In genomic region chr6:12542496-12542895, GRCm38 (mm10) we compare ENCODE assay signal across 28 mouse cellular contexts.
"Had no signal": no experiment of that assay in that cellular context is flagged by ENCODE, and none has a peak within 500 bp of the region (broad histone marks: within the 10 kb centered on the region; RNA-seq: fewer than 3 reads in every experiment).

No protein-coding gene starts in this region.

- H3K36me3 ChIP-seq: embryonic facial prominence, embryonic 10.5 days; embryonic facial prominence, embryonic 12.5 days; embryonic facial prominence, embryonic 13.5 days; embryonic facial prominence, embryonic 15.5 days; forebrain, embryonic 10.5 days; forebrain, embryonic 12.5 days; forebrain, embryonic 15.5 days had no signal

- H3K9me3 ChIP-seq: embryonic facial prominence, embryonic 10.5 days; embryonic facial prominence, embryonic 12.5 days; embryonic facial prominence, embryonic 13.5 days; embryonic facial prominence, embryonic 15.5 days; forebrain, embryonic 10.5 days; forebrain, embryonic 12.5 days; forebrain, embryonic 13.5 days; forebrain, embryonic 15.5 days had no signal

- H3K4me3 ChIP-seq: embryonic facial prominence, embryonic 10.5 days; embryonic facial prominence, embryonic 12.5 days; embryonic facial prominence, embryonic 13.5 days; embryonic facial prominence, embryonic 15.5 days; erythroblast, embryonic 14.5 days; forebrain, embryonic 10.5 days; forebrain, embryonic 12.5 days; forebrain, embryonic 13.5 days; forebrain, embryonic 15.5 days; gastrocnemius, adult 2 months; heart, adult 2 months had no signal

- H3K27ac ChIP-seq: embryonic facial prominence, embryonic 10.5 days; embryonic facial prominence, embryonic 12.5 days; embryonic facial prominence, embryonic 13.5 days; embryonic facial prominence, embryonic 15.5 days; forebrain, embryonic 10.5 days; forebrain, embryonic 12.5 days; forebrain, embryonic 13.5 days; forebrain, embryonic 15.5 days; gastrocnemius, adult 2 months; heart, adult 2 months had no signal

- H3K4me1 ChIP-seq: embryonic facial prominence, embryonic 10.5 days; embryonic facial prominence, embryonic 12.5 days; embryonic facial prominence, embryonic 13.5 days; embryonic facial prominence, embryonic 15.5 days; forebrain, embryonic 12.5 days; forebrain, embryonic 13.5 days; forebrain, embryonic 15.5 days had no signal

- H3K27me3 ChIP-seq: embryonic facial prominence, embryonic 12.5 days; embryonic facial prominence, embryonic 13.5 days; embryonic facial prominence, embryonic 15.5 days; forebrain, embryonic 12.5 days; forebrain, embryonic 13.5 days; forebrain, embryonic 15.5 days had no signal

- ATAC-seq: forebrain, embryonic 13.5 days; forebrain, embryonic 14.5 days; forebrain, embryonic 15.5 days; forebrain, embryonic 16.5 days; forebrain, postnatal 0 days had no signal

- DNase-seq: cerebellum, adult 8-10 months; cerebellum, adult 9-10 months; cerebellum, adult 9-11 months; cerebellum, postnatal 10 days; cerebellum, postnatal 14 days; cerebellum, postnatal 25 days; cerebellum, postnatal 36 days; embryo, embryonic 11 days; forebrain, postnatal 0 days; gastrocnemius, adult 2 months; gastrocnemius, postnatal 10 days; gastrocnemius, postnatal 14 days; gastrocnemius, postnatal 25 days; gastrocnemius, postnatal 36 days; heart, adult 11 months; heart, adult 18-20 months; heart, adult 2 months had no signal

- H3K9ac ChIP-seq: embryonic facial prominence, embryonic 12.5 days; embryonic facial prominence, embryonic 13.5 days; embryonic facial prominence, embryonic 15.5 days; forebrain, embryonic 12.5 days; forebrain, embryonic 13.5 days; forebrain, embryonic 15.5 days; forebrain, postnatal 0 days had no signal

- H3K4me2 ChIP-seq: embryonic facial prominence, embryonic 12.5 days; embryonic facial prominence, embryonic 13.5 days; embryonic facial prominence, embryonic 15.5 days; forebrain, embryonic 12.5 days; forebrain, embryonic 13.5 days; forebrain, embryonic 15.5 days had no signal
